Mouse (Mus musculus) inflammation-experienced regulatory T-cells, adult 6 months (primary cell): ENCODE measurements around the gene Sost. TPM values are rescaled to one million over a fixed set of nuclear protein-coding genes. Genes with fewer than 3 reads are reported as not detected.

Source experiments
- ATAC-seq: one replicate; pipeline ENCODE4 v1.8.0; 2017
- polyA plus RNA-seq, 3 experiments: library from polyadenylated mRNA; unstranded; fragments of 100-300 nt; shearing (Covaris generic); gene quantifications; one replicate each; pipeline ENCODE4 v1.2.1; 2017

The Sost gene
- polyA plus RNA-seq, 3 experiments from 2014 or later: not detected

GRCm38 (mm10) chr11:101982981-101983411 lies 16.2 kb upstream of the Sost start:
- no peak for ATAC-seq

GRCm38 (mm10) chr11:101981850-101982249 lies 15.0 kb upstream of the Sost start:
- no peak for ATAC-seq

DNA sequence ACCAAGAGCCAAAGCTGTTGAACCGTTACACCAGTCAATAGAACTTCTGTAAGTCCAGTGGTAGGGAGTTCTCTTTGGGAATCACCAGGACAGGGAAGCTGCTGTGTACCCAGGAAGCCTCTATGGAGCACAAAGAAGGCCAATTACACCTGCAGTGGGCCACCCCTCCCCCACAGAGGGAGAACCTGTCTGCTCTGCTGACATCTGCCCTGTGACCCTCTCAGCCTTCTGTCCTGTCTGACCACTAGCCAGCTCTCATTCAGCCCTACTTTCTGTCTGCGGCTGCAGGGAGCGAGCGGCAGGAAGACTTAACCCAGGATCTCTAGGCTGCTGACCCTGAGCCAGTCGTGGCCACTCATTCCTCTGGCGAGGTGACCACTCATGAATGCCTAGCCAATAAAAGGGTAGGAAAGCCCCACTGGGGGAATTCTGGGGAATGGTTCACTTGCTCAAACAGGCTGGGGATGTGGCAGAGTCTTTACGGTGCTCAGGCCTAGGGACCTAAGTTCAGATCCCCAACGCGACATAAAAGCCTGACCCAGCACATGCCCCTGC lies 13.9 kb upstream of the Sost start:
- ATAC-seq: no peak

DNA sequence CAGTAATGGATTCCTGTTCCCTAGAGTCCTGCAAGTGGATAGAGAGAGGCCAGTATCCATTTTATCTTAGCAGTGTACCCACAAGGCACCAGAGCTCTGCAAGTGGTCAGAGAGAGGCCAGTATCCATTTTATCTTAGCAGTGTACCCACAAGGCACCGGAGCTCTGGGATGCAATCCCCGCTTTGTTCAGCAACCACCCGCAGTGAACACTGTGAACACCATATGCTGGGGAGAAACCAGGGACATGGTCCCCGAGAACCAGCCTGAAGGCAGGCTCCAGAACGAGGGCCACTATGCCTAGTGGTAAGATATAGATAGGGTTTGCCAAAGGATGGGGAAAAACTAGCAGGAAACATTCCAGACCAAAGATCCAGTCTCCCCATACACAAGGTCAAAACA lies 12.3 kb upstream of the Sost start:
- no peak for ATAC-seq

- ATAC-seq: no peak
Measured at GRCm38 (mm10) chr11:101976949-101977348, 10.1 kb upstream of the Sost start.

DNA sequence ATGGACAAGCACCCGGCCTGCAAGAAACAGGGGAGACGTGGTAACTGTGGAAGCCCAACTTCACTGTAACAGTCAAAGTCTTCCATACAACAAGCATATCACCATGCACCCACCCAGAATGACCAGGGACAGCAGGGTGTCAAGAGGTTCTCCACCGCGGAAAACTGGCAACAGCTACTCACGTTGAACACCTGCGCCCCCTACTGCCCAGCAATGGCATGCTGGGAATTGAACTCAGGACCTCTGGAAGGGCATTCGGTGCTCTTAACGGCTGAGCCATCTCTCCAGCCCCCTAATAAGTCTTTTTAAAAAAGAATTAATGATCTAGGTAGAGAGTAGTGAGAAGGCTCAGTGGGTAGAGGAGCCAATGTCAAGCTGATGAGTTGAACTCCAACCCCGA lies 8.1 kb upstream of the Sost start:
- ATAC-seq: no peak

DNA sequence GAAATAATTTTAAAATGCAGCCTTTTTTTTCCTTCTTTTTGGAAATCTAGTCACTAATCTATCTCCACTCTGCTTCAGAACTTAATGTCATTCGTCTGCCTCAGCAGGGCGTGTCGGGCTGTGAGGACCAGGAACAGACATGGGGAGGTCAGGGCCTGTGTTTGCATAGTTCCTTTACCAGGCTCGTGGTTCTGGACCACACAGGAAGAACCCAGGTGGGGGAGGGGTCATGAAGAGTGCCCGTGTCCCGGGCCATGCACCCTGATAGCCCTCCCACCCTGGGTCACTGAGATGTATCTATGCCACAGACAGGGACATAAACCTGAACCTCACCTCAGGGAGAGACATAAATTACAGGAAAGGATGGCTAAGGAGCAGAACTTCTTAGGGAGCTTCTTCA lies 7.4 kb upstream of the Sost start:
- ATAC-seq: no peak

GRCm38 (mm10) chr11:101973496-101973895 lies 6.7 kb upstream of the Sost start:
- ATAC-seq: no peak

- ATAC-seq: no peak
Measured at GRCm38 (mm10) chr11:101972651-101973050, 5.8 kb upstream of the Sost start.

DNA sequence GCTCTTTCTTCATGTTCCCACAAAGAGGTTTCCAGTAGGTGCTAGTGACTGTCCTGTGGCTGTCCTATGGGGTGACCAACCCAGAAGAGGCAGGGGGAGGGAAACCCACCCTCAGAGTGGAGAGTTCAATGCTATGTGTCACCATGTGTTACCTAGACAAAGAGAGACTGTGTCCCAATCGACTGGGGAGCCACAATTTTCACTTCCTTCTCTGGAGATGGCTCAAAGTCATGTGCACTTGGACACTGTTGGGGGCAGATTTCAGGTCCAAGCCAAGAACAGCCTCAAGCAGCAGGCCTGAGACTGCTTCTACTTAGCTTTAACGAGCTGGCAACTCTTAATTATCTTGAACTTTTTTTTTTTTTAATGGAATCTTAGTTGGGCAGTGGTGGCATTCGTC lies 5.3 kb upstream of the Sost start:
- ATAC-seq: no peak

GRCm38 (mm10) chr11:101971410-101971809 lies 4.6 kb upstream of the Sost start:
- no peak for ATAC-seq

DNA sequence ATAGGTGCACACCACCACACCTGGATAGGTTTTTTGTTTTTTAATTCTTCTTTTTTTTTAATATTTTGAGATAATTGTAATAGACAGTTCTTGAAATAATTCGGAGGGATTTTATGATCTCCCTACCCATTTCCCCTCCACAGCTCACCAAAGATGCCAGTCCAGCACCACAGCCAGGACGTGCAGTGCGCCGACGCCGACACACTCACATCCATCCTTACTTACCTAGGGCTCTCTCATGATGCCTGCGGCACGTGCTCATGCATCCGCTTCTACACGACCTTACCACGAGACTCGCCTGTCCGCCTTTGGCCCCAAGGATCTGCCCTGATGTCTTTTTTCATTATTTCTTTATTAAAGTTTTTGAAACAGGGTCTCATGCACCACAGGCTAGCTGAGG lies 3.0 kb upstream of the Sost start:
- ATAC-seq: no peak

DNA sequence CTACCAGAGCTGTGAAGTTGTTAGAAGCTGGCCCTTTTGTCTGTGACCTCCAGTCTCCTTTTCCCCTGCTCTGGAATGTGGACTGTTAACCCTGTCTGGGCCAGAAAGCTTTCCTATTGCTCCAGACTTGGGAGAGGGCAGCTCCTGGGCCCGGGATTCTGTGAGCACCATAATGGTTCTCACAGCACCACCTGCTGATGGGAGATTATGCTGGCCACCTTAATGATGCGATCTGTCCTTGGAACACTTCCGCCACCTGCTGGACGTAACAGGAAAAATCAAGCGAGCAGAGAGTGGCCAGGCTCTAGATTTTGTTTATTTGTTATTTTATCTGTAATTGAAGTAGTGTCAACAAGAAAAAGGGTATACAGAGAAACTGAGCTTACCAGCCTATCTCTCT lies 2.0 kb upstream of the Sost start:
- no peak for ATAC-seq

- ATAC-seq: no peak
Measured at GRCm38 (mm10) chr11:101968311-101968710, 1.5 kb upstream of the Sost start.

- no peak for ATAC-seq
Measured at GRCm38 (mm10) chr11:101965553-101965952, 1.3 kb downstream of the Sost start.

DNA sequence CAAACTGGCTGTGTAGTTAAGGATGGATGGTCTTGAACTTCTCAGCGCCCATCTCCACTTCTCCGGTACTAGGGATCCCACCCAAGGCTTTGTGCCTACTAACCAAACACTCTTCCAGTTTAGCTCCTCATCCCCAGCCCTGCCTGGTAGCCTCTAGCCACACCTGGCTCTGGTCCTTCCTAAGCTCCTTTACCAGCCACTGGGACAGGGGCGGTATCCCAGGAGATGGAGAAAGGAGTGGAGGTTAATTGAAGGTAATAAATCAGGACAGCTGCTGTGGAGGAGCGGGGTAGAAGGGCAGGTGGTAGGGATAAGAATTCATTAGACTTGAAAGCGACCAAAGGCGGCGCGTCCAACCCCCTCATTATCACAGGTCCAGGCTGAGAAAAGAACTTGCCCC lies 2.2 kb downstream of the Sost start:
- no peak for ATAC-seq

DNA sequence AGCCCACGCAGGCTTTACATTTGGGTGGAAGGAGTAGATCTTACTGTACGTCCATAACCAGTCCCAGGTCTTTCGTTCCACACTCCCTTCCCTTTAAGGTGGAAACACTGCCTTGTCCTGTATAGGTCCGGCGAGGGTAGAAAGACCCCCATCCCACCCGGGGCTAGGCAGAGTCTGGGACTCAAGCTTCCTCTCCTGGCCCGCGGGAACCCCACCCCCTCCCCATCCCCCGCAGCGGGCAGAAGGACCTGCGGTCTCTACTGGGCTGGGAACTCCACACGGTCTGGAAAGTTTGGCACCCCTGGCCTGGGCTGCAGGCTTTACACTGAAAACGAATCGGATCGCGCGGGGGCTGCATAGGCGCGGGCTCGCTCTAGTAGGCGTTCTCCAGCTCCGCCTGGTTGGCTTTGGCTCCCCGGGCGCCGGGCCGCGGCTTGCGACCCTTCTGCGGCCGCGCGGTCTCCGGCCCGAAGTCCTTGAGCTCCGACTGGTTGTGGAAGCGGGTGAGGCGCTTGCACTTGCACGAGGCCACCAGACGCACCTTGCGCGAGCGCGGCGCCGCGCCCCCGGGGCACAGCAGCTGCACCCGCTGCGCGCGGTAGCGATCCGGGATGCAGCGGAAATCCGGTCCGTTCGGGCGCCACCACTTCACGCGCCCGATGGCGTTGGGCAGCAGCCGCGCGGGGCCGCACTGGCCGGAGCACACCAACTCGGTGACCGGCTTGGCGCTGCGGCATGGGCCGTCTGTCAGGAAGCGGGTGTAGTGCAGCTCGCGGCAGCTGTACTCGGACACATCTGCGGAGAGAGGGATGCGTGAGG lies 3.1 kb downstream of the Sost start:
- ATAC-seq: no peak

DNA sequence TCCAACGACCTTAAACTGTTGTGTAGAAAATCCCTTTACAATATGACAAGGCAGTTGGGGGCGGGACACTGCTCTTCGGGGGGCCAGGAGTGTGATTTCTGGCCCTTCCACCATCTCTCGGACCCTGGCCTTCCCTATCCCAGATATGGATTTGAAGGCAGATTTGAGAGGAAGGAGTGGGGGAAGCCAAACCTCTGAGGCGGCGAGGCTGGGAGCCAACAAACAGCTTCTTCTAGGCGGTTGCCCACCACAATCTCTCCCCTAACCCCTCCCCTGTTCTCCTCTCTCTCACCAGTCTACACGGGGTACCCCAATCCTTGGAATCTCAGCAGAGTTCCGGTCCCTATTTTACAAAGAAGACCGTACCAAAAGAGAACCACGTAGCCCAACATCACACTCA lies 3.8 kb downstream of the Sost start:
- ATAC-seq: no peak

DNA sequence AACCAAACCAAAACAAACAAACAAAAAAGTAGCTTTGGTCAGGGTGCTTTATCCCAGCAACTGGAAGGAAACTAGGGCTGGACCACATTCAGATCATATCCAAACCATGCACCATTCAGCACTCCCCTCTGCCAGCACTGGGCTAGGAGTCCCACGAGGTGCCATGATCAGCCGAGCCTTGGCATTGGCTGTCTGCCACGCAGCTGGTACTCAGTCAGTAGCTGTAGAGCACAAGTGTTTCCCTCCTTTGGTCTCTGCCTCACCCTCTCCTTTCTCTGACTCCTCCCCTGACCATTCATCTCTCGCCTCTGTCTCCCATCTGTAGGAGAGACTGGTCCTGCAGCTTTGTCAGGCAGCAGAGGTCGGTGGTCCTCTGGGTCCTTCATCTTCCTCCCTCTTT lies 9.3 kb downstream of the Sost start:
- no peak for ATAC-seq

DNA sequence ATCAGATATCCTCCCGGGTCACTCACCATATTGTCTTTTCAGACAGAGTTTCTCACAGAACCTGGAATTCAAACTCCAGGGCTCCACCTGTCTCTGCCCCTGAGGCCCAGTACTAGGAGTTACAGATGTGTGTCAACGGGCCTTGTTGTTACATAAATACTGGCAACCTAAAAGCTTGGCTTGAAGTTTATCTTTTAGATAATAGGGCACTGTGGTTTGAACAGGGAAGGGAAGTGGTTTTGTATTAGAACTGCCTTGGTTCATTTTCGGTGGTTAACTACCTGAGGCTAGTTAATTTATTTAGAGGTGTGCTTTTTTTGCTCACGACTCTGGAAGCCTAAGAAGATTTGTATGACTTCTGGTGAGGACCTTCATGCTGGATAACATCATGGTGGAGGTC lies 13.4 kb downstream of the Sost start:
- no peak for ATAC-seq

- no peak for ATAC-seq
Measured at GRCm38 (mm10) chr11:101952541-101953341, 14.1 kb downstream of the Sost start.

GRCm38 (mm10) chr11:101950021-101950420 lies 16.8 kb downstream of the Sost start:
- no peak for ATAC-seq

GRCm38 (mm10) chr11:101946525-101946924 lies 20.3 kb downstream of the Sost start:
- no peak for ATAC-seq

GRCm38 (mm10) chr11:101943055-101943454 lies 23.8 kb downstream of the Sost start:
- no peak for ATAC-seq
